Mouse (Mus musculus) lung, embryonic 14.5 days (tissue): Measurements from ENCODE around the gene Galnt12. TPM values are rescaled to one million over a fixed set of nuclear protein-coding genes. Genes with fewer than 3 reads are reported as not detected.
"Not testable (repeated sequence)": the region's sequence is repeated elsewhere in the genome, so short reads cannot be mapped to it uniquely, and the experiment has no call there.

Experiments used
- ATAC-seq: fragments of 200-750 bp; cut with Nextera tagmentation; 2 replicates; pipeline ENCODE4 v1.8.0; 2017; ENCODE audit warnings: mild to moderate bottlenecking, moderate TSS enrichment, moderate library complexity; ENCODE audit not compliant: insufficient read depth
- DNase-seq: peaks from one replicate; pipeline ENCODE4 v3.0.0-alpha.2; 2015
- H3K27ac ChIP-seq: fragments of 300-500 bp; sonication (generic); 2 replicates; pipeline ENCODE4 v1.5.1; 2014; ENCODE audit warnings: low read depth, mild to moderate bottlenecking, moderate library complexity
- H3K27me3 ChIP-seq: fragments of 300-500 bp; sonication (generic); 2 replicates; pipeline ENCODE4 v1.6.1; 2014; ENCODE audit warnings: low read length, control low read depth; ENCODE audit not compliant: insufficient read depth
- H3K36me3 ChIP-seq: fragments of 300-500 bp; sonication (generic); 2 replicates; pipeline ENCODE4 v1.6.1; 2014; ENCODE audit warnings: control low read depth; ENCODE audit not compliant: insufficient read depth
- H3K4me1 ChIP-seq: fragments of 300-500 bp; sonication (generic); 2 replicates; pipeline ENCODE4 v1.6.1; 2014; ENCODE audit warnings: antibody characterized with exemption, control low read depth; ENCODE audit not compliant: insufficient read depth
- H3K4me2 ChIP-seq: fragments of 300-500 bp; sonication (generic); 2 replicates; pipeline ENCODE4 v1.6.1; 2014; ENCODE audit warnings: mild to moderate bottlenecking
- H3K4me3 ChIP-seq: fragments of 300-500 bp; sonication (generic); 2 replicates; pipeline ENCODE4 v1.5.1; 2014; ENCODE audit warnings: low read depth, low read length
- H3K9ac ChIP-seq: fragments of 300-500 bp; sonication (generic); 2 replicates; pipeline ENCODE4 v1.6.1; 2014
- H3K9me3 ChIP-seq: fragments of 300-500 bp; sonication (generic); 2 replicates; pipeline ENCODE4 v1.6.1; 2016; ENCODE audit warnings: low read depth, low read length, control low read depth
- CTCF ChIP-seq: IDR thresholded peaks from 2 replicates; pipeline ENCODE4 v1.5.1; 2016; ENCODE audit warnings: antibody characterized with exemption, low read depth
- WGBS: fragments of 180-500 bp; shearing (Covaris S2); extraction: QIAGEN DNeasy Blood & Tissue Kit; methylation state at CpG from one replicate; pipeline ENCODE4 v1.1.7; 2014; 5-methylcytosine and 5-hydroxymethylcytosine counted together
- polyA plus RNA-seq: library from polyadenylated mRNA; unstranded; fragments of >200 nt; fragmentation: Nextera tagmentation; extraction: Ambion mirVana; gene quantifications from 2 replicates; pipeline ENCODE4 v1.2.1, GENCODE M21; 2014

The Galnt12 gene
- polyA plus RNA-seq, 1 experiment from 2014 or later: 5.1 TPM

GRCm38 (mm10) chr4:47051905-47052304, 39.8 kb upstream of the Galnt12 start:
- TF ChIP-seq CTCF: no peak
- peaks cover 13% of the 10 kb centered on the region for H3K27me3 ChIP-seq
- WGBS: 37% methylated on average over 9 of the region's 9 CpGs
- H3K9me3 ChIP-seq: no peaks in the 10 kb centered on the region; the same call in 1 of the 2 replicates
- no peaks in the 10 kb centered on the region; the same call in 1 of the 2 replicates for H3K4me1 ChIP-seq
- no peak for ATAC-seq
- no peak overlapping the region for H3K9ac ChIP-seq
- no peak overlapping the region for H3K4me2 ChIP-seq
- DNase-seq: no peak
- no peaks in the 10 kb centered on the region for H3K36me3 ChIP-seq
- H3K4me3 ChIP-seq: no peak overlapping the region
- no peak overlapping the region for H3K27ac ChIP-seq

GRCm38 (mm10) chr4:47055170-47055569, 36.5 kb upstream of the Galnt12 start:
- not testable (repeated sequence) for ATAC-seq
- 91% methylated on average over 9 of the region's 9 CpGs for WGBS

GRCm38 (mm10) chr4:47055570-47056080, 36.1 kb upstream of the Galnt12 start:
- H3K9me3 ChIP-seq: no peaks in the 10 kb centered on the region; the same call in 1 of the 2 replicates
- H3K4me1 ChIP-seq: no peaks in the 10 kb centered on the region; the same call in 1 of the 2 replicates
- no peak overlapping the region for H3K4me2 ChIP-seq
- no peak for ATAC-seq
- peaks cover 20% of the 10 kb centered on the region for H3K27me3 ChIP-seq
- TF ChIP-seq CTCF: no peak
- no peak overlapping the region for H3K9ac ChIP-seq
- DNase-seq: no peak
- WGBS: 95% methylated on average over 6 of the region's 6 CpGs
- no peak overlapping the region for H3K4me3 ChIP-seq
- no peaks in the 10 kb centered on the region for H3K36me3 ChIP-seq
- no peak overlapping the region for H3K27ac ChIP-seq

More at GRCm38 (mm10) chr4:47055170-47055569, 36.5 kb upstream of the Galnt12 start:
- not testable (repeated sequence) for H3K9me3 ChIP-seq, H3K4me1 ChIP-seq, H3K4me2 ChIP-seq, H3K9ac ChIP-seq, H3K36me3 ChIP-seq, H3K4me3 ChIP-seq, DNase-seq, H3K27ac ChIP-seq
- H3K27me3 ChIP-seq: peaks cover 20% of the 10 kb centered on the region

DNA sequence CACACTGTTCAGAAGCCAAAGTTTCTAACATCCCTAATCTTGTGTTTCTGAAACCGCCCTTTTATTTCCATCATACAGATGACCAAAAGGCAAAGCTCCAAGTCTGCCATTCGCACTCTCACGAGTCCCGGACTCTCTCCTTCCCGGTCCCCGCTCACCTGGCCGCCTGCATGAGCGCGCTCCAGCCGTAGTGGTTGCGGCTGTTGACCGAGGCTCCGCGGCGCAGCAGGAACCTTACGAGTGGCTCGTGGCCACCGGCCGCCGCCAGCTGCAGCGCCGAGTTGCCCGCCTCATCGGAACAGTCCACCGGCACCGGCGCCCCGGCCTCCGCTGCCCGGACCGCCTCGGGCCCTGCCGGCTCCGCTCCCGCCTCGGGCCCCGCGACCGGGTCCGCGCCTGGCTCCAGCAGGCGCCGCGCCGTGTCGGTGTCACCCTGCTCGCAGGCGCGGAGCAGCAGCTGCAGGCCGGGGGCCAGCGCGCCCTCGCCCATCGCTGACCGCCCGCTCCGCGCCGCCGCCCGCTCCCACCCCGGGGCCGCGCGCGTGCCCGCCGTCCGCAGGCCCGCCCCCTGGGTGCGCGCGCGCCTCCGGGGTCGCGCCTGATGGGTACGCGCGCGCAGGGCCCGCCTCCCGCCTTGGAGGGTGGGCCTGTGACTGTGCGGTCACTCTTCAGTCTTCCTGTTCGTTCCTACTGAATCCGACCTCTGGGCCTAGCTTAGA, 34.8 kb upstream of the Galnt12 start, which contains the start of gene Anks6:
Gene Anks6 (minus strand): TSS at position 637 of the 719 bp plus-strand sequence.
- Histone ChIP-seq H3K27ac (no peak within 1 kb of the TSS; the same call in 1 of the 2 replicates), H3K36me3 (no peaks in the 10 kb centered on the region), H3K9me3 (no peaks in the 10 kb centered on the region; the same call in 1 of the 2 replicates), H3K4me3 (peak within 1 kb of the TSS; percentile 63), H3K4me2 (peak within 1 kb of the TSS; percentile 81), H3K4me1 (no peaks in the 10 kb centered on the region; the same call in 1 of the 2 replicates), H3K27me3 (peaks cover 19% of the 10 kb centered on the region), H3K9ac (peak within 1 kb of the TSS; percentile 67)
- no peak for TF ChIP-seq CTCF
- WGBS: under 1% methylated on average over 82 of the region's 86 CpGs
- peak; percentile 91 for DNase-seq
- ATAC-seq: peak; percentile 94

DNA sequence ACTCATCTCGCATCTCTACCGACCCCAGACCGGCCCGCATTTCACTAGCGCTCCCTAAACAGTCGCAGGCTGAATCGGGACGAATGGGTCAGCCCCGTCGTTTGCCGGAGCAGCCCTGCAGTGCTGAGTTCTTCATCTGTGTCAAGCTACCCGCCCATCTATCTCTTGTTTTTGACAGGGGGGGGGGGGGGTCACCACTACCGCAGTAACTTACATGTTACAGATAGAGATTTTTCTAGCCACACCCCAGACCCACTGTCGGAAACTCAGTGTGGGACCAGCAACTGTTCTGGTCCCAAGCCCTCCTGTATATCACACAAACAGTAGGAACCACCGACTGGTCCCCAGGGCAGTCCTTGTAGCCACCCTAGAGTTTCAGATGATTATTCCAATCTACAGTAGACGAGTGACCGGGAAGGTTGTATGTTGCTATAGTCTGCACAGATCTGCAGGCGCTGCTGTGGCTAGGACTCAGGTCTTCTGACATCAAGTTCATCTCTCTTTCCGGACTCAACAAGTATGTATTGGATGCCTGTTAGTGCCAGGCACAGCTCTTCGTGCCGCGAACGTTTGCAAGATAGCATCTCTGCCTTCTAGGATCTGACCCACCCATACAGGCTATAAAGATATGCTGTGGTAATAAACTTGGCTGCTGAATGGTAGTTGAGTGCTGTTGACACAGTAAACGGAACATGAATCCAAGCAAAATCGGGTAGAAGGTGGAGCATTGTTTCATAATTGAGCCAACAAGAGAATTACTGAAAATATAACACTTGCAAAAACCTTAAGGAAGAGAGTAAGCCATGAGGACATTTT, 34.0 kb upstream of the Galnt12 start:
- Histone ChIP-seq H3K4me2 (peak overlapping the region; percentile 81), H3K9ac (peak overlapping the region; percentile 67), H3K27ac (no peak overlapping the region), H3K27me3 (peaks cover 17% of the 10 kb centered on the region), H3K4me3 (peak overlapping the region; percentile 63), H3K4me1 (no peaks in the 10 kb centered on the region; the same call in 1 of the 2 replicates), H3K9me3 (no peaks in the 10 kb centered on the region; the same call in 1 of the 2 replicates), H3K36me3 (no peaks in the 10 kb centered on the region)
- DNase-seq (peak; percentile 6), ATAC-seq (peak; percentile 38; the same call in 1 of the 2 replicates)
- TF ChIP-seq CTCF: no peak
- WGBS: 27% methylated on average over 25 of the region's 25 CpGs

- DNase-seq: no peak
- H3K4me3 ChIP-seq: no peak overlapping the region
- H3K36me3 ChIP-seq: no peaks in the 10 kb centered on the region
- H3K9ac ChIP-seq: no peak overlapping the region
- H3K27me3 ChIP-seq: peaks cover 11% of the 10 kb centered on the region; the same call in 1 of the 2 replicates
- no peak for ATAC-seq
- no peaks in the 10 kb centered on the region; the same call in 1 of the 2 replicates for H3K9me3 ChIP-seq
- no peak overlapping the region for H3K4me2 ChIP-seq
- H3K27ac ChIP-seq: no peak overlapping the region
- TF ChIP-seq CTCF: no peak
- no peaks in the 10 kb centered on the region; the same call in 1 of the 2 replicates for H3K4me1 ChIP-seq
- 0% methylated on average over 1 of the region's 1 CpGs for WGBS
These were observed 30.8 kb upstream of the Galnt12 start for GRCm38 (mm10) chr4:47060900-47061299.
